Mouse (Mus musculus) retina, postnatal 1 day (tissue): ENCODE results near the gene Selenow.

Experiments used
- DNase-seq: peaks from one replicate; pipeline ENCODE4 v3.0.0-alpha.2; 2012

Gene Selenow

GRCm38 (mm10) chr7:15905861-15906260, 16.3 kb downstream of the Selenow start:
- DNase-seq: peak; percentile 90

- DNase-seq: no peak
Measured at GRCm38 (mm10) chr7:15901366-15902048, 20.7 kb downstream of the Selenow start.

- DNase-seq: no peak
Measured at GRCm38 (mm10) chr7:15894251-15894650, 28.0 kb downstream of the Selenow start.

GRCm38 (mm10) chr7:15884127-15884526, 38.1 kb downstream of the Selenow start:
- DNase-seq: no peak

GRCm38 (mm10) chr7:15882317-15882716, 39.9 kb downstream of the Selenow start, which contains the start of gene Crxos:
Gene Crxos (plus strand): TSS chr7:15882617.
- DNase-seq: no peak

GRCm38 (mm10) chr7:15881831-15882230, 40.4 kb downstream of the Selenow start:
- no peak for DNase-seq

GRCm38 (mm10) chr7:15881388-15881787, 40.8 kb downstream of the Selenow start:
- peak; percentile 96 for DNase-seq

- peak; percentile 92 for DNase-seq
Measured at GRCm38 (mm10) chr7:15879756-15880155, 42.4 kb downstream of the Selenow start, which contains the start of gene Crx. Gene Crx (minus strand): TSS chr7:15879968.
